Mouse (Mus musculus): ENCODE data around the gene Six3. TPM values are rescaled to one million over a fixed set of nuclear protein-coding genes. Genes with fewer than 3 reads are reported as not detected.

Six3 gene
- polyA plus RNA-seq, 1 experiment from 2014 or later: not detected

GRCm38 (mm10) chr17:85629396-85629795 lies 16.0 kb downstream of the Six3 start:
- Histone ChIP-seq H3K9ac (no peak overlapping the region), H3K4me1 (replicated peaks) (no peaks in the 10 kb centered on the region), H3K27me3 (replicated peaks) (peaks cover 94% of the 10 kb centered on the region), H3K27ac (ENCODE audit: poor library complexity, severe bottlenecking) (no peak overlapping the region), H3K36me3 (no peaks in the 10 kb centered on the region), H3K4me2 (no peak overlapping the region), H3K4me3 (no peak overlapping the region), H3K9me3 (replicated peaks) (no peaks in the 10 kb centered on the region)
- WGBS: 72% methylated on average over 1 of the region's 1 CpGs
- ATAC-seq (ENCODE audit: insufficient number of reproducible peaks, low FRiP score): no peak

- Histone ChIP-seq H3K4me3 (no peak overlapping the region), H3K9ac (no peak overlapping the region), H3K27me3 (replicated peaks) (peaks cover 89% of the 10 kb centered on the region), H3K36me3 (no peaks in the 10 kb centered on the region), H3K27ac (ENCODE audit: poor library complexity, severe bottlenecking) (no peak overlapping the region), H3K4me1 (replicated peaks) (no peaks in the 10 kb centered on the region), H3K4me2 (no peak overlapping the region), H3K9me3 (replicated peaks) (no peaks in the 10 kb centered on the region)
- no peak for ATAC-seq (ENCODE audit: insufficient number of reproducible peaks, low FRiP score)
- 38% methylated on average over 22 of the region's 22 CpGs for WGBS
Observed at GRCm38 (mm10) chr17:85630296-85631050, 17.1 kb downstream of the Six3 start.

DNA sequence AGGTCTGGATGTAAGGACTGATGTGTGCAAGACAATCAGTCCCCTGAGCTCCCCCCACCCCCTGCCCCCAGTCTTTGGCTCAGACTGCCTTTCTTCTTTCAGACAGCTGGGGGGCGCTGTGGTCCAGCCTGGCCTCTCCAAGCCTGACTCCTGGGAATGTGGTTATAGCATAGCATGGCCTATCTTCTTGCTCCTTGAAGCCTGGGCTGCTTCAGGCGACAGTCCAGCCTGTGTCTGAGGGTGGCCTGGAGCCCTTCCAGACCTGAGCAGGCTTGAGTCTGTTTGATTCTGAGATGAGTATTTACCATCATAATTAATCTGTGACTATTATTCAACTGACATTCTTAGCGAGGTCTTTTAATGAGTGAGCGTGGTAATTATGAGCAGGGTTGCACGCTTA lies 17.7 kb downstream of the Six3 start:
- ATAC-seq (ENCODE audit: insufficient number of reproducible peaks, low FRiP score): no peak
- Histone ChIP-seq H3K4me2 (no peak overlapping the region), H3K27ac (ENCODE audit: poor library complexity, severe bottlenecking) (no peak overlapping the region), H3K36me3 (no peaks in the 10 kb centered on the region), H3K9me3 (replicated peaks) (no peaks in the 10 kb centered on the region), H3K27me3 (replicated peaks) (peaks cover 82% of the 10 kb centered on the region), H3K4me1 (replicated peaks) (no peaks in the 10 kb centered on the region), H3K9ac (no peak overlapping the region), H3K4me3 (no peak overlapping the region)
- 68% methylated on average over 5 of the region's 5 CpGs for WGBS

GRCm38 (mm10) chr17:85633619-85634018 lies 20.2 kb downstream of the Six3 start:
- 1% methylated on average over 13 of the region's 13 CpGs for WGBS
- no peak for ATAC-seq (ENCODE audit: insufficient number of reproducible peaks, low FRiP score)
- no peak overlapping the region for H3K4me2 ChIP-seq
- no peak overlapping the region for H3K9ac ChIP-seq
- H3K4me1 ChIP-seq (replicated peaks): no peaks in the 10 kb centered on the region
- H3K27me3 ChIP-seq (replicated peaks): peaks cover 74% of the 10 kb centered on the region
- no peak overlapping the region for H3K4me3 ChIP-seq
- no peak overlapping the region for H3K27ac ChIP-seq (ENCODE audit: poor library complexity, severe bottlenecking)
- H3K9me3 ChIP-seq (replicated peaks): no peaks in the 10 kb centered on the region
- H3K36me3 ChIP-seq: no peaks in the 10 kb centered on the region

DNA sequence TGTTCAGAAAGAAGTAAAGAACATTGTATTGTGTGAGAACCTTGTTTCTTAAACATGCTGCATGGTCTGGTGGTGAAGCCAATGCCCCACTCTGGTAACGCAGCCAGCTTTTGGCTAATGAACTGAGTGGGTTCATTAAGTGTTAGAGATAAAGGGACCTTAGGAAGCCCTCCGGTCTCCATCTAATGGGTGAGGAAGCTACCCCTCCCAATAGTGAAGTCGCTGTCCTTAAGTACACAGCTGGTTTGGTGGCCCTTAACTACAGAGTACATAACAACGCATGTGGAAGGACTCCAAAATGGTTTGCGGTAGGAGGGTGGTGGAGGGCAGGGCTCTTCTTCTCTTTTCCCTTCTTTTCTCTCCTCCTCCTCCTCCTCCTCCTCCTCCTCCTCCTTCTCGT lies 24.5 kb downstream of the Six3 start:
- Histone ChIP-seq H3K36me3 (no peaks in the 10 kb centered on the region), H3K9me3 (replicated peaks) (no peaks in the 10 kb centered on the region), H3K9ac (no peak overlapping the region), H3K4me3 (no peak overlapping the region), H3K27ac (ENCODE audit: poor library complexity, severe bottlenecking) (no peak overlapping the region), H3K27me3 (replicated peaks) (peaks cover 73% of the 10 kb centered on the region), H3K4me1 (replicated peaks) (no peaks in the 10 kb centered on the region), H3K4me2 (no peak overlapping the region)
- ATAC-seq (ENCODE audit: insufficient number of reproducible peaks, low FRiP score): no peak
- 46% methylated on average over 6 of the region's 6 CpGs for WGBS

- Histone ChIP-seq H3K4me1 (replicated peaks) (0 out of 2 replicates have a peak, but pooled peaks cover 7% of the 10 kb centered on the region), H3K27ac (ENCODE audit: poor library complexity, severe bottlenecking) (no peak overlapping the region), H3K4me2 (peak overlapping the region; percentile 74), H3K36me3 (no peaks in the 10 kb centered on the region), H3K27me3 (replicated peaks) (peaks cover 81% of the 10 kb centered on the region), H3K9me3 (replicated peaks) (no peaks in the 10 kb centered on the region), H3K4me3 (peak overlapping the region; percentile 42), H3K9ac (no peak overlapping the region)
- ATAC-seq (ENCODE audit: insufficient number of reproducible peaks, low FRiP score): no peak
- WGBS: 11% methylated on average over 11 of the region's 12 CpGs
Observed at GRCm38 (mm10) chr17:85645312-85645711, 31.9 kb downstream of the Six3 start.

DNA sequence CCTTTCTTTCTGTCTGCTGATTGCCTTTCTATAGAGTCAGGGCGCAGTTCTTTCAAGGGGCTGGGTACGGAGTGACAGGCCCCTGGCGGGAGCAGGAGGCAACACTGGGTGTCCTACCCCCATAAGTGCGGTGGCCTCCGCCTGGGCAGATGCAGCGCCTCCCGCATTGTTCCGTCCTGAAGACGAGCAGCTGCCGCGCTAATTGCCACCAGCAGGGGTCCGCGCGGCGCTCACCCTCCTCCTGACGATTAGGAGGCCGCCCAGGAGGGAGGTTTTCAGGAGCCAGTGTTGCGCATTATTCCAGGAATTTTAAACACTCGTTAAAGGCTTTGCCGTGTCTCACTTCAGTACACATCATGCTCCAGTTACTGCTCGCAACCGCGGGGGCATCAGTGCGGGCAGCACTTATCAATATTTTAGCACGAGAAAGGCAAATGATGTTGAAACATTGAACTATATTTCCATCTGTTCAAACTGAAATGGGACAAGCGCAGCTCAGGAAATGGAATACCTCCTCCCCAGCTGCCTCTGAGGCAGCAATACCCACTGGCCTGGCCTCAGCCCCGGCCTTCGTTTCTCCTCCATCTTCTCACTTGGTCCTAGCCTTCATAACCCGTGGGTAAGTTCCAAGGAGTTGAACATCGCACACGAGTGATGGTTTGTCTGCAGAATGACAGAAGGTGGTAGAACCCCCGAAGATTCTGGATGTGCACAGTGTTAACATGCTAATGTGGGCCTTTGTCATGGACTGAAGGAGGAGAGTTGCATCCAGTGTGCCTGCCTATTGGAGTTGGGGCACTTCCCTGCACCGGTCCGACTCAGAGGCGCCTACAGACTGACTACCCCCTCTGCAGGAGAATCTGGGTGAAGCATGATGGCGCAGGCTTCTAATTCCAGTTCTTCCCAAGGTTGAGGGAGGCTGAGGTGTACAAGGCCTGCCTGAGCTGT lies 32.6 kb downstream of the Six3 start:
- no peaks in the 10 kb centered on the region for H3K9me3 ChIP-seq (replicated peaks)
- 0 out of 2 replicates have a peak, but pooled peaks cover 7% of the 10 kb centered on the region for H3K4me1 ChIP-seq (replicated peaks)
- peaks cover 75% of the 10 kb centered on the region for H3K27me3 ChIP-seq (replicated peaks)
- no peak for ATAC-seq (ENCODE audit: insufficient number of reproducible peaks, low FRiP score)
- H3K4me2 ChIP-seq: peak overlapping the region; percentile 74
- no peak overlapping the region for H3K27ac ChIP-seq (ENCODE audit: poor library complexity, severe bottlenecking)
- no peak overlapping the region for H3K9ac ChIP-seq
- peak overlapping the region; percentile 42 for H3K4me3 ChIP-seq
- WGBS: 3% methylated on average over 36 of the region's 36 CpGs
- H3K36me3 ChIP-seq: no peaks in the 10 kb centered on the region

DNA sequence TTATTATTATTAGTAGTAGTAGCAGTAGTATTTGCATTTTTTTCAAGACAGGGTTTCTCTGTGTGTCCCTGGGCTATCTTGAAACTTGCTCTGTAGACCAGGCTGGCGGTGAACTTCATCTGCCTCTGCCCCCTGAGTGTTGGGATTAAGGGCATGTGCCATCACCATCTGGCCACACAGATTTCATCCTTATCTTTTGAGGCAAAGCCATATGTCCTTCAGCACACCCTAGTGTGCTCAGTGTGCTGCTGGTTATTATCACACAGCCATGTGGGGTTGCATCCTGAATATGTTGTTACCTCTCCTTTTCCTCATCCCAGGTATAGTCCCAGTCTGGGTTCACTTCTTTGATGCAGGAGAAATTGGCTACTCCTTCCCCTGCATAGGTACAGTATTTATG lies 46.6 kb downstream of the Six3 start:
- Histone ChIP-seq H3K9ac (no peak overlapping the region), H3K27ac (ENCODE audit: poor library complexity, severe bottlenecking) (no peak overlapping the region), H3K36me3 (no peaks in the 10 kb centered on the region), H3K27me3 (replicated peaks) (peaks cover 46% of the 10 kb centered on the region), H3K9me3 (replicated peaks) (no peaks in the 10 kb centered on the region), H3K4me1 (replicated peaks) (no peaks in the 10 kb centered on the region), H3K4me2 (no peak overlapping the region), H3K4me3 (no peak overlapping the region)
- WGBS: 52% methylated on average over 1 of the region's 1 CpGs
- ATAC-seq (ENCODE audit: insufficient number of reproducible peaks, low FRiP score): no peak

DNA sequence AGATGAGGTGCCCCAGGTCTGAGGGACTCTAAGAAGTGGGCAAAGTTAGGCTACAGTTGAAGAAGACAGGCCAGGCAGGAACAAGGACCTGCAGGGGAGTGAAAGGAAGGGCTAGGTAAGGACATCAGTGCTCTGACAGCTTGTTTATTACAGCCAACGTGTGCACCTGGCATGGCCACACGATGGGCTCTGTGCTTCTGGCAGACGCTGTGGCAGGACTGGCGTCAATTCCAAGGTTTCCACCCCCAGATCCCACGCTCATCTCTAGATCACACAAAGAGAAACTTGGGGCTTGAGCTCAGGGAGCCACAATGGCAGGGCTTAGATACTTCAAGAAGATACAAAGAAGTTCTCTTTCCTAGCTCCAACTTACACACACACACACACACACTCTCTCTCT lies 48.1 kb downstream of the Six3 start:
- no peaks in the 10 kb centered on the region for H3K36me3 ChIP-seq
- H3K27me3 ChIP-seq (replicated peaks): peaks cover 54% of the 10 kb centered on the region
- 68% methylated on average over 5 of the region's 5 CpGs for WGBS
- no peak for ATAC-seq (ENCODE audit: insufficient number of reproducible peaks, low FRiP score)
- H3K9me3 ChIP-seq (replicated peaks): no peaks in the 10 kb centered on the region
- H3K4me2 ChIP-seq: no peak overlapping the region
- H3K27ac ChIP-seq (ENCODE audit: poor library complexity, severe bottlenecking): no peak overlapping the region
- no peak overlapping the region for H3K9ac ChIP-seq
- no peaks in the 10 kb centered on the region for H3K4me1 ChIP-seq (replicated peaks)
- H3K4me3 ChIP-seq: no peak overlapping the region

GRCm38 (mm10) chr17:85664202-85664601 lies 50.8 kb downstream of the Six3 start:
- Histone ChIP-seq H3K36me3 (no peaks in the 10 kb centered on the region), H3K9me3 (replicated peaks) (no peaks in the 10 kb centered on the region), H3K4me3 (no peak overlapping the region), H3K27ac (ENCODE audit: poor library complexity, severe bottlenecking) (no peak overlapping the region), H3K4me2 (peak overlapping the region; percentile 75; the same call in 1 of the 2 replicates), H3K4me1 (replicated peaks) (no peaks in the 10 kb centered on the region), H3K9ac (no peak overlapping the region), H3K27me3 (replicated peaks) (peaks cover 68% of the 10 kb centered on the region)
- no peak for ATAC-seq (ENCODE audit: insufficient number of reproducible peaks, low FRiP score)
- WGBS: 47% methylated on average over 2 of the region's 2 CpGs

DNA sequence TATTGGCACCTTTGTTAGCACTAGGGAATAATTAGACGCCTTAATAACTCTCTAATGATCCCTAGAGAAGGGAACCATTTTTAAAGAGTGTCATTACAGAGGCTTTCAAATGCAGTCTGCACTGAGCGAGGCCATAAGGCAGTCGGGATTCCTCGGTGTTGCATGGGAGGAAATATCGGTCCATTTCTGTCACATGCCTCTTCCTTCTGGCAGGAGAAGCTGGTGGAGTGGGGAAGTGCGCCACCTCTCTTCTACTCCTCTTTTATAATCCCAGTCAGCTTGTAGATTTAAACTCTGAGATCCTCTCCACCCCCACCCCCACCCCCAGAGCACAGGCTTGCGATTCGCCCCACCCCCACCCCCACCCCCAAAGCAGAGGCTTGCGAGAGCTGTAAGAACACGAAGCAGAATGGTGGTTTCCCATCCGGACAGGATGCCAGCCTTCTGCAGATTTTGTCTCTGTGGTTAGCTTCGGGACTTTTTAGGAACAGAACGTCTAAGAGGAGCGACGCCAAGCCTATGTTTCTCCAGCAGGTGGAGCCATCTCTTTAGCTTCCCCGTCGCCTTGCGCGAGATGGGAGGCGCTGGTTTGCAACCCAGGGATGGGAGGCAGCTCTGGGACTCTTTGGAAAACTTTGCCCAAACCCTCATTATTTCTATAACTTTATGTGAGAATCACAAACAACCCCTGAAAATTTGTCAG lies 51.4 kb downstream of the Six3 start:
- Histone ChIP-seq H3K4me3 (peak overlapping the region; percentile 42), H3K36me3 (no peaks in the 10 kb centered on the region), H3K4me1 (replicated peaks) (no peaks in the 10 kb centered on the region), H3K9me3 (replicated peaks) (no peaks in the 10 kb centered on the region), H3K27ac (ENCODE audit: poor library complexity, severe bottlenecking) (no peak overlapping the region), H3K4me2 (peak overlapping the region; percentile 75), H3K27me3 (replicated peaks) (peaks cover 69% of the 10 kb centered on the region), H3K9ac (no peak overlapping the region)
- WGBS: 2% methylated on average over 20 of the region's 20 CpGs
- ATAC-seq (ENCODE audit: insufficient number of reproducible peaks, low FRiP score): no peak
